Mouse (Mus musculus): Measurements from ENCODE around the gene Fhod1. TPM values are rescaled to one million over a fixed set of nuclear protein-coding genes. Genes with fewer than 3 reads are reported as not detected.

Gene Fhod1
- polyA plus RNA-seq, 1 experiment from 2014 or later, result 0.53 TPM

- 79% methylated on average over 12 of the region's 12 CpGs for WGBS (ENCODE audit: insufficient replicate concordance)
- no peak for ATAC-seq (ENCODE audit: insufficient read depth)
- no peaks in the 10 kb centered on the region for H3K9me3 ChIP-seq (replicated peaks)
- H3K27ac ChIP-seq (replicated peaks), result no peak overlapping the region
- peaks cover 26% of the 10 kb centered on the region for H3K4me1 ChIP-seq (replicated peaks)
- H3K4me3 ChIP-seq (replicated peaks), result no peak overlapping the region
- peaks cover 94% of the 10 kb centered on the region for H3K27me3 ChIP-seq
- H3K36me3 ChIP-seq (replicated peaks), result no peaks in the 10 kb centered on the region
- no peak overlapping the region for H3K9ac ChIP-seq
- H3K4me2 ChIP-seq, result no peak overlapping the region
Measured at GRCm38 (mm10) chr8:105281821-105282220, 65.9 kb downstream of the Fhod1 start.

- Histone ChIP-seq H3K9me3 (replicated peaks) (no peaks in the 10 kb centered on the region), H3K27me3 (peaks cover 94% of the 10 kb centered on the region), H3K4me1 (replicated peaks) (peaks cover 35% of the 10 kb centered on the region), H3K36me3 (replicated peaks) (no peaks in the 10 kb centered on the region), H3K4me2 (no peak overlapping the region), H3K27ac (replicated peaks) (no peak overlapping the region), H3K4me3 (replicated peaks) (no peak overlapping the region), H3K9ac (no peak overlapping the region)
- 40% methylated on average over 3 of the region's 3 CpGs for WGBS (ENCODE audit: insufficient replicate concordance)
- no peak for ATAC-seq (ENCODE audit: insufficient read depth)
Measured at GRCm38 (mm10) chr8:105280567-105280966, 67.2 kb downstream of the Fhod1 start.

MicroRNAs within 50 kb of the gene (microRNA counts, 519-probe panel; counts per million panel counts)
- 2,410 counts per million, percentile 41 among the panel's probes with 10 or more counts for microRNA mmu-miR-328

Small RNA genes within 50 kb of the gene (microRNA-seq; reads per million reads assigned to microRNA genes)
- not detected for gene Gm27320
- gene Mir328, result 310 reads per million, percentile 65 among the genes with 10 or more reads in this experiment

Other genes with a start within 250 kb of the Fhod1 start
- not detected in 2 replicates for gene Ces4a, start 216.2 kb downstream of the Fhod1 start, polyA plus RNA-seq (2015; fragmentation: Nextera tagmentation; extraction: Ambion mirVana)
- gene Cbfb, start 177.3 kb downstream of the Fhod1 start, polyA plus RNA-seq (2015; fragmentation: Nextera tagmentation; extraction: Ambion mirVana), result 6.5 and 7.0 TPM in 2 replicates
- gene D230025D16Rik, start 122.8 kb downstream of the Fhod1 start, polyA plus RNA-seq (2015; fragmentation: Nextera tagmentation; extraction: Ambion mirVana), result 16.9 and 20.3 TPM in 2 replicates
- 2.3 and 2.4 TPM in 2 replicates for gene B3gnt9, start 92.8 kb downstream of the Fhod1 start, polyA plus RNA-seq (2015; fragmentation: Nextera tagmentation; extraction: Ambion mirVana)
- gene Tradd, start 83.3 kb downstream of the Fhod1 start, polyA plus RNA-seq (2015; fragmentation: Nextera tagmentation; extraction: Ambion mirVana), result 14.9 and 15.5 TPM in 2 replicates
- 1.2 and 1.3 TPM in 2 replicates for gene Fbxl8, start 83.3 kb downstream of the Fhod1 start, polyA plus RNA-seq (2015; fragmentation: Nextera tagmentation; extraction: Ambion mirVana)
- gene Hsf4, start 78.2 kb downstream of the Fhod1 start, polyA plus RNA-seq (2015; fragmentation: Nextera tagmentation; extraction: Ambion mirVana), result not detected in 2 replicates
- 0.22 and 0.30 TPM in 2 replicates for gene Nol3, start 71.8 kb downstream of the Fhod1 start, polyA plus RNA-seq (2015; fragmentation: Nextera tagmentation; extraction: Ambion mirVana)
- gene 4931428F04Rik, start 58.1 kb downstream of the Fhod1 start, polyA plus RNA-seq (2015; fragmentation: Nextera tagmentation; extraction: Ambion mirVana), result 0.59 and 0.68 TPM in 2 replicates
- gene Exoc3l, start 51.9 kb downstream of the Fhod1 start, polyA plus RNA-seq (2015; fragmentation: Nextera tagmentation; extraction: Ambion mirVana), result 6.0 and 6.7 TPM in 2 replicates
- gene E2f4, start 50.3 kb downstream of the Fhod1 start, polyA plus RNA-seq (2015; fragmentation: Nextera tagmentation; extraction: Ambion mirVana), result 197 and 211 TPM in 2 replicates
- gene Elmo3, start 42.4 kb downstream of the Fhod1 start, polyA plus RNA-seq (2015; fragmentation: Nextera tagmentation; extraction: Ambion mirVana), result 3.4 and 4.4 TPM in 2 replicates
- gene Lrrc29, start 21.7 kb downstream of the Fhod1 start, polyA plus RNA-seq (2015; fragmentation: Nextera tagmentation; extraction: Ambion mirVana), result 10.4 and 11.8 TPM in 2 replicates
- 91.2 and 91.8 TPM in 2 replicates for gene Tmem208, start 21.6 kb downstream of the Fhod1 start, polyA plus RNA-seq (2015; fragmentation: Nextera tagmentation; extraction: Ambion mirVana)
- gene Slc9a5, start 890 bp upstream of the Fhod1 start, polyA plus RNA-seq (2015; fragmentation: Nextera tagmentation; extraction: Ambion mirVana), result 0.13 TPM in 2 replicates
- not detected in 2 replicates for gene Plekhg4, start 25.3 kb upstream of the Fhod1 start, polyA plus RNA-seq (2015; fragmentation: Nextera tagmentation; extraction: Ambion mirVana)
- not detected in 2 replicates for gene Kctd19, start 65.5 kb upstream of the Fhod1 start, polyA plus RNA-seq (2015; fragmentation: Nextera tagmentation; extraction: Ambion mirVana)
- 0.12 and 0.13 TPM in 2 replicates for gene Lrrc36, start 65.6 kb upstream of the Fhod1 start, polyA plus RNA-seq (2015; fragmentation: Nextera tagmentation; extraction: Ambion mirVana)
- gene Tppp3, start 123.6 kb upstream of the Fhod1 start, polyA plus RNA-seq (2015; fragmentation: Nextera tagmentation; extraction: Ambion mirVana), result 3.1 and 4.8 TPM in 2 replicates
- 1.9 and 2.3 TPM in 2 replicates for gene Zdhhc1, start 148.9 kb upstream of the Fhod1 start, polyA plus RNA-seq (2015; fragmentation: Nextera tagmentation; extraction: Ambion mirVana)
- 0.40 and 0.58 TPM in 2 replicates for gene Hsd11b2, start 170.8 kb upstream of the Fhod1 start, polyA plus RNA-seq (2015; fragmentation: Nextera tagmentation; extraction: Ambion mirVana)
- 52.4 and 59.4 TPM in 2 replicates for gene Atp6v0d1, start 218.1 kb upstream of the Fhod1 start, polyA plus RNA-seq (2015; fragmentation: Nextera tagmentation; extraction: Ambion mirVana)

Measured in liver, embryonic 15.5 days (tissue).